Mouse (Mus musculus) 3134 (cell line): Measurements from ENCODE around the gene Jak1.

ENCODE experiments used
- DNase-seq: peaks from one replicate; pipeline ENCODE4 v3.0.0-alpha.2; 2011; ENCODE audit warnings: low spot score; ENCODE audit not compliant: insufficient read length; ENCODE audit errors: extremely low read depth

Jak1 gene

GRCm38 (mm10) chr4:101159191-101159764, 105.8 kb downstream of the Jak1 start:
- no peak for DNase-seq

- DNase-seq: no peak
Observed at GRCm38 (mm10) chr4:101158282-101158681, 106.8 kb downstream of the Jak1 start.

GRCm38 (mm10) chr4:101157476-101157875, 107.6 kb downstream of the Jak1 start:
- no peak for DNase-seq

GRCm38 (mm10) chr4:101155541-101155940, 109.5 kb downstream of the Jak1 start:
- no peak for DNase-seq

GRCm38 (mm10) chr4:101146891-101147655, 118.0 kb downstream of the Jak1 start:
- no peak for DNase-seq

- DNase-seq: no peak
Observed at GRCm38 (mm10) chr4:101146047-101146745, 118.9 kb downstream of the Jak1 start.

- no peak for DNase-seq
Observed at GRCm38 (mm10) chr4:101144790-101145189, 120.3 kb downstream of the Jak1 start.

- DNase-seq: no peak
Observed at GRCm38 (mm10) chr4:101144361-101144760, 120.7 kb downstream of the Jak1 start.

GRCm38 (mm10) chr4:101143901-101144300, 121.2 kb downstream of the Jak1 start:
- no peak for DNase-seq

GRCm38 (mm10) chr4:101141768-101142167, 123.3 kb downstream of the Jak1 start:
- no peak for DNase-seq

- no peak for DNase-seq
Observed at GRCm38 (mm10) chr4:101137975-101138374, 127.1 kb downstream of the Jak1 start.

GRCm38 (mm10) chr4:101135909-101136308, 129.2 kb downstream of the Jak1 start:
- no peak for DNase-seq

GRCm38 (mm10) chr4:101135013-101135412, 130.1 kb downstream of the Jak1 start:
- no peak for DNase-seq

GRCm38 (mm10) chr4:101121002-101121401, 144.1 kb downstream of the Jak1 start:
- no peak for DNase-seq

GRCm38 (mm10) chr4:101107122-101107521, 158.0 kb downstream of the Jak1 start:
- no peak for DNase-seq
